Mouse (Mus musculus) limb, embryonic 12.5 days (tissue): ENCODE measurements around the gene Lsm3. TPM values are rescaled to one million over a fixed set of nuclear protein-coding genes. Genes with fewer than 3 reads are reported as not detected.
"Not testable (repeated sequence)": the region's sequence is repeated elsewhere in the genome, so short reads cannot be mapped to it uniquely, and the experiment has no call there.

Experiments
- ATAC-seq: fragments of 200-750 bp; cut with Nextera tagmentation; 2 replicates; pipeline ENCODE4 v1.8.0; 2017; ENCODE audit warnings: low read depth, moderate TSS enrichment; ENCODE audit not compliant: insufficient number of reproducible peaks, insufficient read depth, low FRiP score, low TSS enrichment
- H3K27ac ChIP-seq: fragments of 300-500 bp; sonication (generic); 2 replicates; pipeline ENCODE4 v1.5.1; 2016; ENCODE audit warnings: mild to moderate bottlenecking, moderate library complexity
- H3K27me3 ChIP-seq: fragments of 300-500 bp; sonication (generic); 2 replicates; pipeline ENCODE4 v1.6.1; 2016; ENCODE audit warnings: mild to moderate bottlenecking, moderate library complexity
- H3K36me3 ChIP-seq: fragments of 300-500 bp; sonication (generic); 2 replicates; pipeline ENCODE4 v1.6.1; 2016; ENCODE audit warnings: mild to moderate bottlenecking, moderate library complexity
- H3K4me1 ChIP-seq: fragments of 300-500 bp; sonication (generic); replicated peaks from 2 replicates; pipeline ENCODE4 v1.6.1; 2016
- H3K4me2 ChIP-seq: fragments of 300-500 bp; sonication (generic); 2 replicates; pipeline ENCODE4 v1.6.1; 2016; ENCODE audit warnings: mild to moderate bottlenecking, moderate library complexity
- H3K4me3 ChIP-seq: fragments of 300-500 bp; sonication (generic); replicated peaks from 2 replicates; pipeline ENCODE4 v1.5.1; 2016; ENCODE audit warnings: mild to moderate bottlenecking
- H3K9ac ChIP-seq: fragments of 300-500 bp; sonication (generic); replicated peaks from 2 replicates; pipeline ENCODE4 v1.6.1; 2016; ENCODE audit warnings: mild to moderate bottlenecking, moderate library complexity
- H3K9me3 ChIP-seq: fragments of 300-500 bp; sonication (generic); 2 replicates; pipeline ENCODE4 v1.6.1; 2016; ENCODE audit warnings: mild to moderate bottlenecking, moderate library complexity
- WGBS: fragments of 180-500 bp; shearing (Covaris S2); methylation state at CpG from one replicate; pipeline ENCODE4 v1.1.7; 2016; 5-methylcytosine and 5-hydroxymethylcytosine counted together
- polyA plus RNA-seq: library from polyadenylated mRNA; unstranded; fragments of >200 nt; fragmentation: Nextera tagmentation; extraction: Ambion mirVana; gene quantifications from 2 replicates; pipeline ENCODE4 v1.2.1, GENCODE M21; 2016

The Lsm3 gene
- polyA plus RNA-seq = 344 and 347 TPM in 2 replicates

DNA sequence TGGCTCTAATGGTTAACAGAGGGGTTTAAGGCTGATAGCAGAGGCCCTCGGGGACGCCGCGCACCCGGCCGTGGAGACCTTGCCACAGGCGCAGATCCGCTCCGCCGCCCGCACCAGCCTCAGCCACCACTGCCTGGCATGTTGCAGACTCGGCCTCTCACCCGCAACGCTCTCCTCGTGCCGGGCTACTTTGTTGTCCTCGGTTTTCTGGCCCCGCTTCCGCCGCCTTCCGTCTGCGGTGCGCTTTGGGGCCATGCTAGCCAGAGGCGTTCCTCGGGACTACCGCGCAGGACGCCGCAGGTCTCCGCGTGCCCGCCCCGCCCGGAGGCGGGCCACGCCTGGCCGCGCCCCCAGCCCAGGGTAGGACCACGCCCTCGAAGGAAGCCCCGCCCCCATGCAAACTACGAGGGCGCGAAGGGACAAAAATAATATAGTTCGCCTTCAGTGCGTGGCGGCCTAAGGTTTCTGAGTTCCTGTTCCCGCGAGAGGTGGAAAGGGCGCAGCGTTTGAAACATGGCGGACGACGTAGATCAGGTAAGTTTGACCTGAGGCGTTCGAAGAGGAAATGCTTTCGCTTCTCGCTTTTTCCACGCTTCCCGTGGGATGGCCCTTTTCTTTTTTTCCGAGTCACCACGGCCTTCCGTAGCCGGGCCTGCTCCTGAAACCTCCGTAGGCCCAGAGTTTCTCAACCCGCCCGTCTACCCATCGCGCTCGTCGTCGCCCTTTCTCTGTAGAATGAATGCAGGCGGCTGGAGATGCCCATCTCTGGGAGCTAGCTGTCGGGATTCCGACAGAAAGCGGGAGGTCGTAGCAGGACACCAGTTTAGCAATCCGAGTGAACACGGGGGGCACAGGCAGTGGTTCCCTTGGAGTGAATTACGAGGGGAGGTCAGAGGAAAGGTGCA is at the start of gene Lsm3, which contains the start of gene Xpc:
TSS of gene Lsm3 (plus strand) at position 384 of the 905 bp plus-strand sequence.
TSS of gene Xpc (minus strand) at position 344 of the 905 bp plus-strand sequence.
- no peaks in the 10 kb centered on the region for H3K9me3 ChIP-seq
- under 1% methylated on average over 80 of the region's 80 CpGs for WGBS
- peaks cover 19% of the 10 kb centered on the region for H3K4me1 ChIP-seq
- peak within 1 kb of the TSS; percentile 88 for H3K9ac ChIP-seq
- H3K4me3 ChIP-seq = peak within 1 kb of the TSS; percentile 83
- ATAC-seq = peak; percentile 96
- peaks cover 36% of the 10 kb centered on the region for H3K36me3 ChIP-seq
- H3K4me2 ChIP-seq = peak within 1 kb of the TSS; percentile 83
- peak within 1 kb of the TSS; percentile 73 for H3K27ac ChIP-seq
- no peaks in the 10 kb centered on the region for H3K27me3 ChIP-seq

DNA sequence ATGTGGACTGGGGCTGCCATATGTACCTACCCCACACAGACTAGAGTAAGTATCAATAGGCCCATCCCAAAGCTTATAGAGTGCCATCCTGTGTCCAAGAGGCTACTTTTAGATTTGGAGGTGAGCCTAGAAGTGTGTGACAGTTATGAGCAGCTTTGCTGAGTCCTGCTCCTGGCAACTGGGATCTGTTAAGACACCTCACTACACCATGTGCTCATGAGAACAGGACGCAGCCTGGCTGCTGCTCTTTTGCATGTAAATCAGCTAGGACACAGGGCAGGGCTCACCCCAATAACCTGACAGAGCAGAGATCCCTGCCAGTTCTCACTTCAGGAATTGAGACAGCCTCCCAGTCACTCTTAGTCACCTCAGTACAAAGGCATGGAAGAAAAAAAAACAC is 48.6 kb upstream of the Lsm3 start:
- peaks cover 6% of the 10 kb centered on the region for H3K4me1 ChIP-seq
- no peak overlapping the region for H3K9ac ChIP-seq
- ATAC-seq = no peak
- no peak overlapping the region for H3K27ac ChIP-seq
- H3K4me3 ChIP-seq = no peak overlapping the region
- no peak overlapping the region for H3K4me2 ChIP-seq
- 85% methylated on average over 1 of the region's 1 CpGs for WGBS
- H3K27me3 ChIP-seq = no peaks in the 10 kb centered on the region
- no peaks in the 10 kb centered on the region for H3K9me3 ChIP-seq
- H3K36me3 ChIP-seq = peaks cover 60% of the 10 kb centered on the region

DNA sequence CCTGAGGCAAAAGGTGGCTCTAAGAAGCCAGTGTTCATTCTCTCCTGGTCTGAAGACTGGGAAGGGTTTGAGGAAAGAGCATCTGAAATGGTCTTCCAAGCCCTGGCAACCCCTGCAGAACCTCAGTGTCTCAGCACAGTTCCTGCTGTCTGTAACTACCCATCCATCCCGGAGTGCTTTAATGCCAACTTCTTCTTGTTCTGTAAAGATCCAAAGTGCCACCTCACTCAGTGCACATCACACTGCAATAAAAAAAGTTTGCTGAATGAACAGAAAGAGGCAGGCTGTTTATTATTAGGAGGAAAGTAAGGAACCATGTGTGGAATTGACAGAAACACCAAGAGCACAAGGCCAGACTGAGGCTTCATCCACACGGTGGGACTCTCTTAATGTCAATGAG is 45.0 kb upstream of the Lsm3 start:
- H3K4me1 ChIP-seq = peaks cover 23% of the 10 kb centered on the region
- peaks cover 30% of the 10 kb centered on the region for H3K36me3 ChIP-seq
- no peak overlapping the region for H3K9ac ChIP-seq
- no peaks in the 10 kb centered on the region for H3K27me3 ChIP-seq
- 71% methylated on average over 2 of the region's 2 CpGs for WGBS
- H3K9me3 ChIP-seq = no peaks in the 10 kb centered on the region
- H3K4me2 ChIP-seq = no peak overlapping the region
- ATAC-seq = no peak
- no peak overlapping the region for H3K4me3 ChIP-seq
- H3K27ac ChIP-seq = no peak overlapping the region

DNA sequence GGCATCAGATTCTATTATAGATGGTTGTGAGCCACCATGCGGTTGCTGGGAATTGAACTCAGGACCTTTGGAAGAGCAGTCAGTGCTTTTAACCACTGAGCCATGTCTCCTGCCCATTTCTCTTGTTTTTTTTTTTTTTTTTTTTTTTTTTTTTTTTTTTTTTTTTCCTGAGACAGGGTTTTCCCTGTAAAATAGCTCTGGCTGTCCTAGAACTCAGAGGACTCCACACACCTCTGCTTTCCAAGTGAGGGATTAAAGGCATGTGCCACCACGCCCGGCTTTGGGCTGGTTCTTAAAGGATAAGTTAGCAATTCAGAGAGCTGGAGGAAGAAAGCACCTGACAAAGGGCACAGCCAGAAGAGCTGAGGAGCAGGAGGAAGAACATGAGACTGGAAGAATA is 44.3 kb upstream of the Lsm3 start:
- not testable (repeated sequence) for ATAC-seq, H3K4me3 ChIP-seq, H3K9me3 ChIP-seq, H3K9ac ChIP-seq, H3K27me3 ChIP-seq, H3K27ac ChIP-seq
- Histone ChIP-seq H3K4me1 (peaks cover 23% of the 10 kb centered on the region), H3K4me2 (peak overlapping the region; percentile 60; the same call in 1 of the 2 replicates), H3K36me3 (peaks cover 27% of the 10 kb centered on the region)
- 95% methylated on average over 3 of the region's 3 CpGs for WGBS

DNA sequence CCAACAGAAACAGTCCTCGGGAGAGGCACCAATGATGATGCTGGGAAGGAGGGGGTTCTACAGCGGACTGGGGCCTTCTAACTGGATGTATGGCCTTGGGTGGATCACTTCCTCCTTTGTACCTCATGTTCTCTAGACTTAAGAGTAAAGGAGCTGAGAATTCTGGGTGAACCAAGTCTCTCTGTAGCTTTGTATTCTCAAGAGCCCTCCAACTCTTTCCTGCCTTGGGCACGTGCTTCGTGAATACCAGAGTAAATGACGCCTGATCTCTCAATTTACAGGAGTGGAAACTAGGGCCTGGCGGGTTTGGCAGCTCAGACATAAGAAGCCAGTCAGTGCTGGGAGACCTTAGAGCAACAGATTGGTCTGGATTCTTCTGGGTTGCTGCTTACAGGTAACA is 43.4 kb upstream of the Lsm3 start:
- 27% methylated on average over 6 of the region's 6 CpGs for WGBS
- Histone ChIP-seq H3K9ac (peak overlapping the region; percentile 77), H3K9me3 (no peaks in the 10 kb centered on the region), H3K4me3 (peak overlapping the region; percentile 75), H3K36me3 (peaks cover 27% of the 10 kb centered on the region), H3K4me2 (peak overlapping the region; percentile 60), H3K27ac (peak overlapping the region; percentile 82), H3K4me1 (peaks cover 23% of the 10 kb centered on the region), H3K27me3 (no peaks in the 10 kb centered on the region)
- ATAC-seq = no peak

DNA sequence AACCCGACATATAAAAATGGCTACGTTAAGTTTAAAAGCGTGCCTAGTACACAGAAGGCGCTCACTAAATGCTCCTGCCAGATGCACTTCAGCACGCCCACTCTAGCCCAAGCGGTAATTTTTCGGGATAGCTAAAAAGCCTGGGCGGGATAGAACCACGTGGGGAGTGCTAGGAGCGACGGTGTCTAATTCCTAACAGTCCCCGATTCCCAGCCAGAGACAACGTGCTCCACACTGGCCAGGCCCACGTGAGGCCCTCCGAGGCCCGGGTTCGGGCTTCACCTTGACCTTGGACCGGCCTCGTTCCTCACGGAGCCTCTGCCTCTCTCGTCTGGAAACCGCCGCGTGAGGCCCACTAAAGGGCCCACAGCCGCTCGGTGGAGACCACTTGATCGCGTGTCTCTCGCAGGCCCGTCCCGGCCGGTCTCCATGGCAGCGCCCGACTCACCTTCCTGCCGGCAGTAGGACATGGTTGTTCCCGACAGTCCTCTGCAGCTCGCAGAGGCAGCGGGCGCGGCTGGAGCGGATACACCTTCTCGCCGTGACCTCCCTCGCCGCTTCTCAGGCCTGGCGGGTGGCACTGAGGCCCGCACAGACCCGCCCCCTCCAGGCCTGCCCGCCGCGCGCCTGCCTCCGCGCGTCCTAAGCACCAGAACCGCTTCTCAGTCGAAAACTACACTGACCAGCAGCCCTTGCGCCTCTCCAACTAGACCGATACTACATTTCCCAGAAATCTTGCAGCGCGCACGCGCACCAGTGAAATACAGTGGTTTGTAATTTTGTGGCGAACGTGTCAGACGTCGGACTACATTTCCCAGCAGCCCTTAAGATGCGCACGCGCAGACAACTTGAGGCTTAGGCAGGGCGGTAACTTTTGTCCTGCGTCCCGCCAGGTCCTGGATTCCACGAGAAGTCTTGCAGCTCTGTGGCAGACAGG is 42.6 kb upstream of the Lsm3 start, which contains the start of the genes Chchd4 and Tmem43:
TSS of gene Chchd4 (minus strand) at position 679 of the 937 bp plus-strand sequence.
TSS of gene Tmem43 (plus strand) at position 836 of the 937 bp plus-strand sequence.
- Histone ChIP-seq H3K27ac (peak within 1 kb of the TSS; percentile 82), H3K4me2 (peak within 1 kb of the TSS; percentile 80), H3K9me3 (no peaks in the 10 kb centered on the region), H3K27me3 (no peaks in the 10 kb centered on the region), H3K36me3 (peaks cover 27% of the 10 kb centered on the region), H3K4me1 (peaks cover 23% of the 10 kb centered on the region), H3K4me3 (peak within 1 kb of the TSS; percentile 75), H3K9ac (peak within 1 kb of the TSS; percentile 81)
- WGBS = under 1% methylated on average over 74 of the region's 74 CpGs
- ATAC-seq = peak; percentile 97

DNA sequence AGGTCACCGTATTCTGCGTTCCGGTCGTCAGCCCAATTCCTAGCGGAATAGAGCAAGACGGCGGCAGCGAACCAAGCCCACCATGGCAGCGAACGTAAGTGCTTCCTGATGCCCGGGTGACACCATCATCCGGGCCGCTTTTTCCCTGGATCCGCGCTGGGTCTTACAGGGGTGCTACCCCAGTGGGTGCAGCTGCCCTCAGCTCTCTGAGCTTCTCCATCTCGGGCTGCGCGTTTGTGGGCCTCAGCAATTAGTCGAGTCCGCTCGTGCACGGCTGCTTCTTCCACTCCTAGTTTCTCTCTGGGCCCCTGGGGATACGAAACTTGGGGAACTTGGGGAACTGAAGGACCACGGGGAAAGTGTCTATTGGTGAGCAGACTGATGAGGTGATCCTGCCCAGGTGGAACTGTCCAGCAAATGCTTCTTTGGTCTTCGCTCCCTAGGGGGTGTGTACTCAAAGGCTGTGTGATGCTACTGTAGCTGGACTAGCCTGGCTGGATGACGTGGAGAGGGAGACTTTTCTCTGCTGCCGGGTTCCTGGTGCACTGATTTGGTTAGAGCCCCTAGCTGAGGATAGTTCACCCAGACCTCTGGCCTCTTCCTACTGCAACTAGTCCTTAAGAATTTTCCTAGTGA is 41.8 kb upstream of the Lsm3 start:
- Histone ChIP-seq H3K27ac (peak overlapping the region; percentile 77; the same call in 1 of the 2 replicates), H3K27me3 (no peaks in the 10 kb centered on the region), H3K9me3 (no peaks in the 10 kb centered on the region), H3K4me2 (peak overlapping the region; percentile 80), H3K9ac (peak overlapping the region; percentile 81), H3K36me3 (peaks cover 33% of the 10 kb centered on the region), H3K4me3 (peak overlapping the region; percentile 75), H3K4me1 (peaks cover 23% of the 10 kb centered on the region)
- WGBS = under 1% methylated on average over 27 of the region's 27 CpGs
- peak; percentile 27; the same call in 1 of the 2 replicates for ATAC-seq

DNA sequence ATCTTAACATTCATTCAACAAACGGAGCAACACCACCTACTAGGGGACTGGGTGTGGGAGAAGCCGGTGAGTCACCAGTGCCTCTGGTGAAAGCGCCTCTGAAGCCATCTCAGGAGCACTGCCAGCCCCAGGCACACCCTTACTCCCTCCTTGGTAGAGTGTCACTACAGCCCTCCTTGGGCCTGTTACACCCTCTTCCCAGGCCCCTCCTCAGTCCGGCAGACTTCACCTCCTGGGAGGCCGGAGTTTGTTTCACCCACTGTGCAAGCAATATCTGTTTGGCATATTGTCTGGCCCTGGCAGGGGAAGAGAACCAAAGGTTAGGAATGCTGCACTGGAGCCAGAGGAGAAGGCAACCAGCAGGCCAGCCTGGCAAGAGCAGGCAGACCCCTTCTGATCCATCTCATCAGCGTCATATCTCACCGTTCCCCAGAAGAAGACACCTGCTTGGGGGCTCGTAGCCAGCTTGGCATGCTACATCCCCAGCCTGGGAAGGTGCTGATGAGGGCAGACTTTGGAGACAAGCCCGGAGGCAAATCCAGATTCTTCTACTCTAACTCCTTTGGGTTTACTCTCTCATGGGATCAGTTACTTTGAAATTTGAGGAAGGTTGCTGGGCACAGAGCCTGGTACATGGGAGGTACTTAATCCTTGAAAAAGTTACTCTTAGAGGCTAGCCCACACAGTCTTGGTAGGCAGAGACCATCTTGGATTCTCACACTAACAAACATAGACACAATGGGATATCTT is 41.1 kb upstream of the Lsm3 start:
- no peak for ATAC-seq
- Histone ChIP-seq H3K9ac (peak overlapping the region; percentile 81), H3K4me2 (peak overlapping the region; percentile 80), H3K9me3 (no peaks in the 10 kb centered on the region), H3K27me3 (no peaks in the 10 kb centered on the region), H3K4me3 (peak overlapping the region; percentile 75), H3K4me1 (peaks cover 23% of the 10 kb centered on the region), H3K27ac (no peak overlapping the region), H3K36me3 (peaks cover 36% of the 10 kb centered on the region)
- 59% methylated on average over 9 of the region's 9 CpGs for WGBS

DNA sequence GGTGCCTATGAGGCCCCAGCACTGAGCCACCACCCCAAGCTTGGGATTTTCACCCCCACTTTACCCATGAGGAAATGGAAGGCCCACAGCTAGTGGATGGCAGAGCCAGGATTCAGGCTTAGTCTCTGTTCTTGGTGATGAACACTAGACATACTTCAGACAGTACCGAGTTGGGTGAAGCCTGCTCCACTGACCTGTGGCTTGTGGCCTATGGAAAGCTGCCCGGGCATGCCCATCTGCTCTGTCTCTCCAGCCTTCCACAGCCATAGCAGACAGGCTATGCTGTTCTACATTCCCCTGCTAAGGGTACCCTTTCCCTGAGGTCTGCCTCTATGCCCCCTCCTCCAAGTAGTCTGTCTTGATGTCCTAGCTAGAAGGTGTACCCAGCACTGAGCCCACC is 39.2 kb upstream of the Lsm3 start:
- Histone ChIP-seq H3K36me3 (peaks cover 55% of the 10 kb centered on the region), H3K27me3 (no peaks in the 10 kb centered on the region), H3K4me2 (no peak overlapping the region), H3K4me3 (no peak overlapping the region), H3K4me1 (peaks cover 22% of the 10 kb centered on the region), H3K9me3 (no peaks in the 10 kb centered on the region), H3K9ac (no peak overlapping the region), H3K27ac (no peak overlapping the region)
- whole genome bisulfite sequencing = 89% methylated on average over 2 of the region's 2 CpGs
- no peak for ATAC-seq

DNA sequence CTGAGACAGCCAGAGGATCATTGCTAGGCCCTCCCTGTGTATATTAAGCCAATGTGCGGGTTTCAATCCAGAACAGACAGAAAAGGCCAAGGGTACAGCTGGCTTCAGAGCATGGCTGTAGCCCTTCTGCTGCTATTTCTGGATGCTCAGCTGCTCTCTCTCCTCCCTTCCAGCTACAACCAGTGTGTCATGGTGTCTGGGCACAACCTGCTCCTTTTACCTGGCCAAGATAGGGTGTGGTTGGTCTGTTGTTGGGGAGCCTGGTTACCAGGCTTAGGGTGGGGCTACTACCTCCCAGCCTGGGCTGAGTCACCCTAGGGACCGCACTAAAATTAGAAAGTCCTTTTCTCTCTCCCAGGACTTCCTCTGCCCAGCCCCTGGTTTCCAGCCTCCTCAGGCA is 32.4 kb upstream of the Lsm3 start:
- H3K27me3 ChIP-seq = no peaks in the 10 kb centered on the region
- H3K9me3 ChIP-seq = no peaks in the 10 kb centered on the region
- no peak overlapping the region for H3K4me2 ChIP-seq
- no peaks in the 10 kb centered on the region for H3K4me1 ChIP-seq
- no peak overlapping the region for H3K27ac ChIP-seq
- 93% methylated on average over 2 of the region's 2 CpGs for WGBS
- no peak overlapping the region for H3K4me3 ChIP-seq
- H3K9ac ChIP-seq = no peak overlapping the region
- no peak for ATAC-seq
- peaks cover 100% of the 10 kb centered on the region for H3K36me3 ChIP-seq
